Mouse (Mus musculus): ENCODE measurements around the gene Slc7a8. TPM values are rescaled to one million over a fixed set of nuclear protein-coding genes. Genes with fewer than 3 reads are reported as not detected.
"Not testable (repeated sequence)": the region's sequence is repeated elsewhere in the genome, so short reads cannot be mapped to it uniquely, and the experiment has no call there.

Gene Slc7a8
- polyA plus RNA-seq, 1 experiment from 2014 or later: 6.4 TPM

GRCm38 (mm10) chr14:54776768-54777167 is 5.0 kb downstream of the Slc7a8 start:
- Histone ChIP-seq H3K4me1 (peaks cover 19% of the 10 kb centered on the region), H3K4me3 (no peak overlapping the region), H3K9me3 (no peaks in the 10 kb centered on the region), H3K4me2 (replicated peaks) (no peak overlapping the region), H3K36me3 (no peaks in the 10 kb centered on the region), H3K9ac (replicated peaks) (no peak overlapping the region), H3K27me3 (no peaks in the 10 kb centered on the region), H3K27ac (replicated peaks) (no peak overlapping the region)
- WGBS: 89% methylated on average over 5 of the region's 5 CpGs
- no peak for ATAC-seq (replicated peaks)

DNA sequence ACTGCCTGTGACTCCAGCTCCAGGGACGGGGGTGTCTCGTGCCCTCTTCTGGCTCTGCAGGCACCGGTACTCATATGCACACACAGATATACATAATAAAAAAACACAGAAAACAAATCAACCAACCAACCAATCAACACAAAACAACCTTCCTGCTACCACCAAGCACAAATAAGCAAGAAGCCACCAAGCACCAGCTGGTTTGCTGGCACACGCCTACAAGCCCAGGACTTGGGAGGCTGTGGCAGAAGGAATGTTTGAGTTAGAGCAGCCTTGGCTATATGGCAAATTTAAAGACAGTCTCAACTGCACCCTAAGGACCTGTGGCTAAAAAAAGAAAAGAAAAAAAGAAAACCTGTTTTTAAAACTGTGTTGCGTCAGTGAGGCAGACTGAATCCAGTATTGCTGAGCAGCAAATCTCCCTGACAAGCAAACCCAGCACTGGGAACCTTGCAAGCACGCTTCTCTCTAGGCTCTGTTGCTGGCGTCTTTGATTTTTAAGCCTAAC is 6.2 kb downstream of the Slc7a8 start:
- Histone ChIP-seq H3K4me3 (no peak overlapping the region), H3K9ac (replicated peaks) (no peak overlapping the region), H3K4me1 (peaks cover 19% of the 10 kb centered on the region), H3K4me2 (replicated peaks) (no peak overlapping the region), H3K36me3 (no peaks in the 10 kb centered on the region), H3K9me3 (no peaks in the 10 kb centered on the region), H3K27me3 (no peaks in the 10 kb centered on the region), H3K27ac (replicated peaks) (peak overlapping the region; percentile 42; the same call in 1 of the 2 replicates)
- WGBS: 80% methylated on average over 7 of the region's 7 CpGs
- ATAC-seq (replicated peaks): no peak

DNA sequence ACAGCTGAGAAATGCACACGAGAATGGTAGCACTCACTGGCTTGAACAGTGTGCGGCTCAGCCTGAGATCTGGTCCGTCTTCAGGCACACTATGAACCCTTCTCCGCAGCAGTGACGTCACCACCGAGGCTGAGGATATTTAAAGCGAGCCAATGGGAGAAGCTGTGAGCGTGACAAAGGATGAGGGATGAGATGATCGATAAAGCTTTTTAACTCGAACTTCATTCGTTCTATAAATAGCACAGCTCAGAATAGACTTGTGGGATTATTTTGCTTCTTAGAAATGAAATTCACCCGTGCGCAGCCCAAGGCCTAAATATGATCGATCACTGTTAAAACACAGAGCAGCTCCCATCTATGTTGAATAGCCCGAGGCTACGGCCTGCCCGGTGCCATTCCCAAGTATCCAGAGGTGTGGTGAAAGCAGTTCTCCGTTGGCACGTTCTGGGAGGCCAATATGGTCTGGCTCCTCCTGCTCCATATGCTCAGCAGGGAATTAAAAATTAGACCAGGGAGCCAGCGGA is 9.4 kb downstream of the Slc7a8 start:
- Histone ChIP-seq H3K27ac (replicated peaks) (peak overlapping the region; percentile 82), H3K9me3 (no peaks in the 10 kb centered on the region), H3K27me3 (no peaks in the 10 kb centered on the region), H3K36me3 (no peaks in the 10 kb centered on the region), H3K9ac (replicated peaks) (no peak overlapping the region), H3K4me3 (no peak overlapping the region), H3K4me1 (peaks cover 12% of the 10 kb centered on the region), H3K4me2 (replicated peaks) (peak overlapping the region; percentile 9; the same call in 1 of the 2 replicates)
- peak; percentile 88 for ATAC-seq (replicated peaks)
- WGBS: 60% methylated on average over 20 of the region's 20 CpGs

GRCm38 (mm10) chr14:54770373-54770772 is 11.4 kb downstream of the Slc7a8 start:
- Histone ChIP-seq H3K27ac (replicated peaks) (no peak overlapping the region), H3K4me2 (replicated peaks) (no peak overlapping the region), H3K27me3 (no peaks in the 10 kb centered on the region), H3K36me3 (no peaks in the 10 kb centered on the region), H3K9ac (replicated peaks) (no peak overlapping the region), H3K4me3 (no peak overlapping the region), H3K4me1 (peaks cover 5% of the 10 kb centered on the region), H3K9me3 (no peaks in the 10 kb centered on the region)
- no peak for ATAC-seq (replicated peaks)
- WGBS: 98% methylated on average over 5 of the region's 5 CpGs

DNA sequence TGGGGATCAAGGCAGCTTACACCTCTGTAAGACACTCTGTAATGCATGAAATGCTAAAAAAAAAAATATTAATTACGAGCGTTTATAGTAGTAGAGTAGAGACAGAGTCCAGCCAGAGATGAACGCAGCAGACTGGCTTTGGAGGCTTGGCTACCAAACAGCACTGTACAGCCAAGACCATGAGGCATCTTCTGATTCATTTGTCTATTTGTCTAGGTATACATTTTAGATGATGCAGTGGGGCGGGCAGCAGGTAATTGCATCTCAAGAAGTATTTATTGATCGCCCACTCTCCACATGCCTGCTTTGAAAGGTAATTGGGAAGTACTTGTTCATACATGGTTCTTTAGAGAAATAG is 12.7 kb downstream of the Slc7a8 start:
- H3K4me1 ChIP-seq: peaks cover 5% of the 10 kb centered on the region; the same call in 1 of the 2 replicates
- no peaks in the 10 kb centered on the region for H3K9me3 ChIP-seq
- no peak overlapping the region for H3K4me2 ChIP-seq (replicated peaks)
- H3K4me3 ChIP-seq: no peak overlapping the region
- WGBS: 91% methylated on average over 5 of the region's 5 CpGs
- H3K36me3 ChIP-seq: no peaks in the 10 kb centered on the region
- H3K27ac ChIP-seq (replicated peaks): no peak overlapping the region
- no peak for ATAC-seq (replicated peaks)
- no peak overlapping the region for H3K9ac ChIP-seq (replicated peaks)
- H3K27me3 ChIP-seq: no peaks in the 10 kb centered on the region

DNA sequence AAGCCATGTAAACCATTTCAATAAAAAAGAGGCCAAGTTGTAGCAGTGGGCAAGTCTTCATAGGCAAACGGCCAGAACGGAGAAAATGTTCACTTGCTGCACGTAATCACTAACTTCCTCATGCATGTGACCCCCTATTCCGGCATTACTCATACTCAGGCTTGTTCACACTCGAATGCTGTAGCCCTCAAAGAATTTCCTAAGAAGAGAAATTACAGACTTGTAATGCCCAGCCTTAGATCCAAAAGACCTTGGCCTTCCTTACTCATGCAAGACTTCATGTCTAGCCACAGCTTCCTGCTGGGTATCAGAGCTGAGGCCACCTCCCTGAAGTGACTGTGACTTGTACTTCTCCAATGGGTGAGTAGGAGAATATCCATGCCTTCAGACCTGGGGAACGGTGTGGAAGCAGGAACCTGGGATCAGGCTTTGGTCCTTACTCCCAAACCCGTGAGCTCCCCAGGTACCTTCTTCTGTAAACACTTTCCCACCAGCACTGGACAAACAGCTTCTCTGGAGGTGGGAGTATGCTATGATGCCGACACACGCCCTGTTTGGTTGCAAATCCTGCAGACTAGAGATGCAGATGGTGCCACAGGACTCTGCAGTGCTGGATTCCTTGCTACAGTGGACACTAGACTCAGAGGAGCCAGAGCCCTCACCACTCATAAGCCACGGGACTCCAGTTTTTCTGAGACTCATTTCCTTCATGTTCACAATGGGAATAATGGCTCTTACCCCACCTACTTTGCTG is 13.3 kb downstream of the Slc7a8 start:
- Histone ChIP-seq H3K27ac (replicated peaks) (no peak overlapping the region), H3K9ac (replicated peaks) (no peak overlapping the region), H3K27me3 (no peaks in the 10 kb centered on the region), H3K4me3 (no peak overlapping the region), H3K9me3 (no peaks in the 10 kb centered on the region), H3K36me3 (no peaks in the 10 kb centered on the region), H3K4me1 (peaks cover 5% of the 10 kb centered on the region; the same call in 1 of the 2 replicates), H3K4me2 (replicated peaks) (no peak overlapping the region)
- WGBS: 89% methylated on average over 10 of the region's 10 CpGs
- ATAC-seq (replicated peaks): no peak

DNA sequence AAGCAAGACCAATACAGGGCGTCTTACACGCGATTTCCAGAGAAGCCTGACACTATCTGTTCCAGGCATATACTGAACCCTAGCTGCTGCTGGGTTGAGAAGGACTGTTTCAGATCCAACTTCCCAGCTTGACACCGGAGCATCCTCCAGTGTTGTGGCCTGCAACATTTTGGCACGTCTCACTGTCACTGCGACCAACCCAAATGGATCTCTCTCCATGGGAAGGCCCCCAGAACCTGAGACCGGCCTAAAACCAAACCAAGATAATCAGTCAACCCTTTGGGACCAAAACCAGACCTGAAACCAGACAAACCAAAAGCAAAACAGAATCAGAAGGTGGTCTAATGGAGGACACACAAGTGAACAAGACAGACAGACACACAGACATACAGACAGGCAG is 14.8 kb downstream of the Slc7a8 start:
- H3K4me1 ChIP-seq; H3K27ac ChIP-seq (replicated peaks); ATAC-seq (replicated peaks); H3K4me2 ChIP-seq (replicated peaks); H3K36me3 ChIP-seq; H3K9ac ChIP-seq (replicated peaks); H3K9me3 ChIP-seq; H3K27me3 ChIP-seq; H3K4me3 ChIP-seq: not testable (repeated sequence)
- WGBS: 94% methylated on average over 7 of the region's 7 CpGs

- Histone ChIP-seq H3K9ac (replicated peaks) (no peak overlapping the region), H3K4me3 (no peak overlapping the region), H3K9me3 (no peaks in the 10 kb centered on the region), H3K27me3 (no peaks in the 10 kb centered on the region), H3K27ac (replicated peaks) (0 out of 2 replicates have a peak overlapping the region, but pooled peaks have one; percentile 0), H3K4me2 (replicated peaks) (no peak overlapping the region), H3K36me3 (no peaks in the 10 kb centered on the region), H3K4me1 (peaks cover 18% of the 10 kb centered on the region)
- 89% methylated on average over 6 of the region's 6 CpGs for WGBS
- no peak for ATAC-seq (replicated peaks)
Measured at GRCm38 (mm10) chr14:54756382-54756781, 25.4 kb downstream of the Slc7a8 start.

DNA sequence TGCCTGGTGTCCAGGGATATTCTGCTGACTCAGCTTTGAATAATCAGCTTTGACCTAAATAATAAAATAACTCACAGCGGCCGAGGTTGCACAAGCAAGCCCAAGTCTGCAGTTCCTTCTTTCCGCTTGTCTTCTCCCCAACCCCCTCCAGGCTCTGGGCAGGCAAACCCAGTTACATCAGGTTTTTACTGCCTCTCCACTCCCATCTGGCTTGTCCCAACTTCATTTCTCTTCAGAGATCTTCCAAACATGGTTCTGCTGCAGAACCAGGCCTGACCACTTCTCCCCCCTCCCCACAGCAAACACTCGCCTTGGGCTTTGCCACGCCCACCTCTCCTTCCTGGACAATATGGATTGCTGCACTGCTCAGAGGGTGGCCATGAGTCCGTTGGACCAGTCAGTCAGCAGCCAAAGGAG is 27.1 kb downstream of the Slc7a8 start:
- Histone ChIP-seq H3K27ac (replicated peaks) (peak overlapping the region; percentile 78), H3K9ac (replicated peaks) (no peak overlapping the region), H3K36me3 (no peaks in the 10 kb centered on the region), H3K9me3 (no peaks in the 10 kb centered on the region), H3K27me3 (no peaks in the 10 kb centered on the region), H3K4me1 (peaks cover 18% of the 10 kb centered on the region), H3K4me3 (no peak overlapping the region), H3K4me2 (replicated peaks) (no peak overlapping the region)
- 0 out of 2 replicates have a peak, but pooled peaks have one; percentile 43 for ATAC-seq (replicated peaks)
- 28% methylated on average over 6 of the region's 6 CpGs for WGBS

GRCm38 (mm10) chr14:54753986-54754601 is 27.7 kb downstream of the Slc7a8 start:
- no peak for ATAC-seq (replicated peaks)
- H3K27ac ChIP-seq (replicated peaks): peak overlapping the region; percentile 78
- WGBS: 74% methylated on average over 14 of the region's 14 CpGs
- H3K9ac ChIP-seq (replicated peaks): no peak overlapping the region
- H3K9me3 ChIP-seq: no peaks in the 10 kb centered on the region
- no peak overlapping the region for H3K4me2 ChIP-seq (replicated peaks)
- no peaks in the 10 kb centered on the region for H3K27me3 ChIP-seq
- H3K36me3 ChIP-seq: no peaks in the 10 kb centered on the region
- peaks cover 18% of the 10 kb centered on the region for H3K4me1 ChIP-seq
- H3K4me3 ChIP-seq: no peak overlapping the region

DNA sequence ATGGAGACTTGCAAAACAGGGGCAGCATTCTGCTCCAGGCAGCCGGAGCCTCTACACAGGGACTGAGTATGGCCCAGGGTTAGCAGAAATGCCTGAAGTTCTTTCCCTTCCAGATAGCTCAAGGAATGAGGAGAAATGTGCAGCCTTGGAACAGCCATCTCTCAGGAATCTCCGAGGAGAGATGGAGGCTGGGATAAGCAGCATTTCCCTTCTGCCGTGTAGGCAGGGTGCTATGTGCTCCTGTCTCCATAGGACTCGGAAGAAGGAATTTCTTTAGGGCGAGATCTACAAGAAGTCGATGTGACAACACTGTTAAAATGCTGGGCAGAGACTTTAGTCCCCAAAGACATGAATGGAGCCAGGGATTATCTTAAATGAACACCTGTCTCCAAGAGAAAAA is 28.8 kb downstream of the Slc7a8 start:
- Histone ChIP-seq H3K9ac (replicated peaks) (no peak overlapping the region), H3K27ac (replicated peaks) (no peak overlapping the region), H3K9me3 (no peaks in the 10 kb centered on the region), H3K4me3 (no peak overlapping the region), H3K4me1 (peaks cover 18% of the 10 kb centered on the region), H3K27me3 (no peaks in the 10 kb centered on the region), H3K4me2 (replicated peaks) (no peak overlapping the region), H3K36me3 (no peaks in the 10 kb centered on the region)
- ATAC-seq (replicated peaks): no peak
- WGBS: 86% methylated on average over 6 of the region's 6 CpGs

- H3K4me1 ChIP-seq: peaks cover 18% of the 10 kb centered on the region
- 100% methylated on average over 1 of the region's 1 CpGs for WGBS
- H3K27ac ChIP-seq (replicated peaks): no peak overlapping the region
- ATAC-seq (replicated peaks): no peak
- no peaks in the 10 kb centered on the region for H3K36me3 ChIP-seq
- no peak overlapping the region for H3K4me3 ChIP-seq
- H3K9ac ChIP-seq (replicated peaks): no peak overlapping the region
- H3K4me2 ChIP-seq (replicated peaks): no peak overlapping the region
- no peaks in the 10 kb centered on the region for H3K27me3 ChIP-seq
- no peaks in the 10 kb centered on the region for H3K9me3 ChIP-seq
Measured at GRCm38 (mm10) chr14:54751768-54752167, 30.0 kb downstream of the Slc7a8 start.

All from forebrain, embryonic 15.5 days (tissue).